Mouse (Mus musculus) E14TG2a.4 (cell line): ENCODE results near the gene Kctd17.

Source experiments
- CTCF ChIP-seq: conservative IDR thresholded peaks from 2 replicates; pipeline ENCODE4 v1.5.1; 2014; ENCODE audit warnings: low read length
- POU5F1 ChIP-seq: IDR thresholded peaks from 2 replicates; pipeline ENCODE4 v1.6.1; 2014; ENCODE audit warnings: low read length, borderline replicate concordance

DNA sequence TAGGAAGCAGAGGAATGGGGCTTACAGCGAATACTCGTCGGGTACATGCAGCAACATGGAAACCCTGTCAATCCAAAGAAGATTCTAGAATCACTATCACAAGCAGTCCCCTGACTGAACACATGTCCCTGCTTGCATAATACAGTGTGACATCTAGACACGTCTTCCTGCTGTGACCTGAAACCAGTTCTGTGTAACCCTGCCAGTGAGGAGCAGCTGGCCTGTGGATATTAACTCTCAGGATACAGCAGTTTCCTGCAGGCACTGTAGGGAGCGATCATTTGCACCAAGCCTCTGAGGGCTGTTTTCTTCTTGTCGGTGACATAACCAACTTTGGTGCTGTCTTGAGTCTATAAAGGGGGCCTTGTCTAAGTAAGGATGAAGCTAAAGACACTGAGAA, 27.0 kb upstream of the Kctd17 start:
- TF ChIP-seq CTCF (no peak), POU5F1 (no peak)
